ENCODE assay signal across 17 mouse cellular contexts in the genomic region with DNA sequence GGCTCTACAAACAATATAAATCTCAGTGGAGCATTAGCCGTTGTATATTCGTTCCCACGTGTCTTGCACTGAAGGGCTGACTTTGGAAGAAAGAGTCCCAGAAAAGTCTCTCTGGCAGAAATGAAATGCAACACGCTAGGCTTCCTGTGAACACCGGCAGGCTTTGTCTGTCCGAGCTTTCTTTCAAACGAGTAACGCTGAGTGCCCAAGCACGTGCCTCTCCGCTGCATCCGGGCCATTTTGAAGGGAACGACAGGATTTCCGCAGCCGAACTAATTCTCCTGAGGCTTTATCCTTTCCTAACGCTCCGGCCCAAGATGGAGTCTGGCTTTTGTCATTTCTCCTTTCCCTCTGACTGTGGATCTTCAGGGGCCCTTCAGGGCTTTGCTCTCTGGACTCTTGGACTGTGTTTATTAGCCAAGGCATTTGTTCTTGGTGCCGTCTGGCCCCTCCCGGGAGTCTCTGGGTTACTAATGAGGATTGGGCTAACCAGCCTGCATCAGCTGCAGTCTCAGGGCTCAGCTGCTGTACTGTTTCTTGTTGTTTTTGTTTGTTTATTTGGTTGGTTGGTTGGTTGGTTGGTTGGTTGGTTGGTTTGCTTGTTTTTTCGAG. TPM values are rescaled to one million over a fixed set of nuclear protein-coding genes. Genes with fewer than 3 reads are reported as not detected.
DNase-seq lines count a peak whose midpoint lies in the region; ATAC-seq lines count a peak whose summit lies in the region.
"Had no signal": no experiment of that assay in that cellular context is flagged by ENCODE, and none has a peak within 500 bp of the region (broad histone marks: within the 10 kb centered on the region; RNA-seq: fewer than 3 reads in every experiment).

No protein-coding gene starts in this region.

- peak; percentile 33 for DNase-seq in forebrain, embryonic 14.5 days (ENCODE audit: low spot score)
- peak; percentile 38 for DNase-seq in retina, postnatal 1 day
- no peak for DNase-seq in retina, embryonic 14.5 days (ENCODE audit: low spot score)
- DNase-seq in limb, embryonic 11.5 days (ENCODE audit: low spot score): no peak
- DNase-seq in spleen, adult 12 weeks (ENCODE audit: low spot score): no peak
- DNase-seq in thymus, postnatal 4 days: no peak
- DNase-seq: adrenal gland, postnatal 25 days; kidney, adult 11 months; kidney, postnatal 14 days; right cerebral cortex, adult 18-20 months; spleen, adult 18-20 months had no signal

- H3K9ac ChIP-seq in forebrain, embryonic 14.5 days (ENCODE audit: low read length): no peak overlapping the region
- H3K9ac ChIP-seq in forebrain, embryonic 12.5 days: no peak overlapping the region
- H3K9ac ChIP-seq in limb, embryonic 11.5 days (ENCODE audit: low read length): no peak overlapping the region
- H3K9ac ChIP-seq: embryonic facial prominence, embryonic 15.5 days; limb, embryonic 13.5 days; liver, embryonic 14.5 days had no signal

- no peaks in the 10 kb centered on the region for H3K36me3 ChIP-seq in forebrain, embryonic 14.5 days (ENCODE audit: control insufficient read depth, insufficient read depth, low read length)
- no peaks in the 10 kb centered on the region for H3K36me3 ChIP-seq in forebrain, embryonic 12.5 days (replicated peaks)
- H3K36me3 ChIP-seq in limb, embryonic 11.5 days (ENCODE audit: control insufficient read depth, insufficient read depth, low read length): no peaks in the 10 kb centered on the region
- H3K36me3 ChIP-seq: embryonic facial prominence, embryonic 15.5 days; limb, embryonic 13.5 days had no signal

- H3K27me3 ChIP-seq in forebrain, embryonic 14.5 days (replicated peaks; ENCODE audit: control insufficient read depth, insufficient read depth, low read length): no peaks in the 10 kb centered on the region
- H3K27me3 ChIP-seq in forebrain, embryonic 12.5 days: no peaks in the 10 kb centered on the region
- H3K27me3 ChIP-seq in limb, embryonic 11.5 days (ENCODE audit: control insufficient read depth, insufficient read depth, low read length): no peaks in the 10 kb centered on the region
- H3K27me3 ChIP-seq: CH12.LX; embryonic facial prominence, embryonic 15.5 days; limb, embryonic 13.5 days had no signal

- no peak overlapping the region for H3K4me2 ChIP-seq in forebrain, embryonic 14.5 days (ENCODE audit: low read length)
- H3K4me2 ChIP-seq in forebrain, embryonic 12.5 days: no peak overlapping the region
- H3K4me2 ChIP-seq in limb, embryonic 11.5 days (ENCODE audit: low read depth, severe bottlenecking): no peak overlapping the region
- H3K4me2 ChIP-seq: embryonic facial prominence, embryonic 15.5 days; heart, embryonic 11.5 days; limb, embryonic 13.5 days had no signal

- H3K9me3 ChIP-seq in forebrain, embryonic 14.5 days (replicated peaks; ENCODE audit: control insufficient read depth, low read length): no peaks in the 10 kb centered on the region
- no peaks in the 10 kb centered on the region for H3K9me3 ChIP-seq in forebrain, embryonic 12.5 days
- no peaks in the 10 kb centered on the region for H3K9me3 ChIP-seq in limb, embryonic 11.5 days (ENCODE audit: control insufficient read depth, low read length)
- H3K9me3 ChIP-seq: embryonic facial prominence, embryonic 15.5 days; limb, embryonic 13.5 days had no signal

- H3K4me1 ChIP-seq in forebrain, embryonic 14.5 days (ENCODE audit: control insufficient read depth, insufficient read depth, low read length): peaks cover 10% of the 10 kb centered on the region
- peaks cover 14% of the 10 kb centered on the region for H3K4me1 ChIP-seq in forebrain, embryonic 12.5 days
- no peaks in the 10 kb centered on the region for H3K4me1 ChIP-seq in limb, embryonic 11.5 days (ENCODE audit: control insufficient read depth, insufficient read depth, low read length)

- no peak overlapping the region for H3K27ac ChIP-seq in forebrain, embryonic 14.5 days (ENCODE audit: low read depth, low read length)
- H3K27ac ChIP-seq in forebrain, embryonic 12.5 days: no peak overlapping the region
- 0 out of 2 replicates have a peak overlapping the region, but pooled peaks have one; percentile 14 for H3K27ac ChIP-seq in limb, embryonic 11.5 days (replicated peaks; ENCODE audit: low read depth, low read length)
- H3K27ac ChIP-seq: embryonic facial prominence, embryonic 15.5 days; limb, embryonic 13.5 days; liver, embryonic 14.5 days had no signal

- ATAC-seq in forebrain, embryonic 14.5 days: no peak
- ATAC-seq in forebrain, embryonic 12.5 days (ENCODE audit: low FRiP score): no peak
- no peak for ATAC-seq in limb, embryonic 11.5 days (ENCODE audit: insufficient number of reproducible peaks, low FRiP score, low TSS enrichment, low read depth)

- WGBS in forebrain, embryonic 14.5 days: 43% methylated on average over 19 of the region's 19 CpGs
- 57% methylated on average over 19 of the region's 19 CpGs for WGBS in forebrain, embryonic 12.5 days
- WGBS in limb, embryonic 11.5 days: 73% methylated on average over 19 of the region's 19 CpGs

- H3K4me3 ChIP-seq in forebrain, embryonic 14.5 days (ENCODE audit: low read depth, low read length): no peak overlapping the region
- no peak overlapping the region for H3K4me3 ChIP-seq in forebrain, embryonic 12.5 days (replicated peaks)
- H3K4me3 ChIP-seq in limb, embryonic 11.5 days (ENCODE audit: low read depth, low read length): no peak overlapping the region
- H3K4me3 ChIP-seq: embryonic facial prominence, embryonic 15.5 days; limb, embryonic 13.5 days had no signal

RNA-seq across cellular contexts. Expression of gene Gm973, which starts 24.6 kb away (rescaled TPM):
- 5.5 and 6.2 TPM in 2 replicates for polyA plus RNA-seq in forebrain, embryonic 14.5 days (2014; fragmentation: Nextera tagmentation; extraction: Ambion mirVana)
- polyA plus RNA-seq in forebrain, embryonic 12.5 days (2016; fragmentation: Nextera tagmentation; extraction: Ambion mirVana): 1.1 and 1.3 TPM in 2 replicates
- 0.51 and 0.55 TPM in 2 replicates for polyA plus RNA-seq in limb, embryonic 11.5 days (2014; fragmentation: Nextera tagmentation; extraction: Ambion mirVana)

RNA-seq across cellular contexts. Expression of gene Fzd7, which starts 58.4 kb away (rescaled TPM):
- 3.4 and 3.9 TPM in 2 replicates for polyA plus RNA-seq in forebrain, embryonic 14.5 days (2014; fragmentation: Nextera tagmentation; extraction: Ambion mirVana)
- 8.1 and 10.9 TPM in 2 replicates for polyA plus RNA-seq in forebrain, embryonic 12.5 days (2016; fragmentation: Nextera tagmentation; extraction: Ambion mirVana)
- polyA plus RNA-seq in limb, embryonic 11.5 days (2014; fragmentation: Nextera tagmentation; extraction: Ambion mirVana): 15.3 and 19.7 TPM in 2 replicates

Comparison
In these comparisons a context has a peak if more than half of its experiments do, and no peak if none do; other contexts are left out.
1. DNase-seq: peak in forebrain, embryonic 14.5 days (single experiment) and retina, postnatal 1 day (single experiment); none in retina, embryonic 14.5 days (single experiment), limb, embryonic 11.5 days (single experiment), spleen, adult 12 weeks (single experiment) and thymus, postnatal 4 days (single experiment).